Mouse (Mus musculus) frontal cortex, adult 2 months (tissue): Measurements from ENCODE around the gene Ccl1. TPM values are rescaled to one million over a fixed set of nuclear protein-coding genes. Genes with fewer than 3 reads are reported as not detected.
A peak's percentile ranks its signal among the peaks of the same experiment; 100 is the strongest.

Source experiments
- DNase-seq, 2 experiments: peaks; one replicate each; pipeline ENCODE4 v3.0.0; 2022; ENCODE audit warnings: low spot score in 1 of 2; ENCODE audit errors: extremely low spot score in 1 of 2
- polyA plus RNA-seq: library from polyadenylated mRNA; depleted of rRNA; stranded (reverse); fragments of >200 nt; gene quantifications from 2 replicates; pipeline ENCODE4 v1.2.3, GENCODE M21; 2012; rRNA removed

Gene Ccl1
- polyA plus RNA-seq = not detected in 2 replicates

- no peak for DNase-seq
Measured at GRCm38 (mm10) chr11:82305590-82305989, at the start of gene Ccl1. Gene Ccl1 (minus strand): TSS chr11:82305690.

GRCm38 (mm10) chr11:82351039-82351438 lies 45.5 kb upstream of the Ccl1 start:
- peak; percentile 9 to 60 for DNase-seq

- DNase-seq = no peak
Measured at GRCm38 (mm10) chr11:82340900-82341299, 35.4 kb upstream of the Ccl1 start.

- no peak for DNase-seq
Measured at GRCm38 (mm10) chr11:82340416-82340815, 34.9 kb upstream of the Ccl1 start.

- no peak for DNase-seq
Measured at GRCm38 (mm10) chr11:82339921-82340401, 34.5 kb upstream of the Ccl1 start.

- no peak for DNase-seq
Measured at GRCm38 (mm10) chr11:82313153-82313552, 7.7 kb upstream of the Ccl1 start.

GRCm38 (mm10) chr11:82310336-82311045 lies 5.0 kb upstream of the Ccl1 start:
- no peak for DNase-seq

GRCm38 (mm10) chr11:82297895-82298294 lies 7.6 kb downstream of the Ccl1 start:
- no peak for DNase-seq

GRCm38 (mm10) chr11:82290841-82291240 lies 14.6 kb downstream of the Ccl1 start:
- no peak for DNase-seq

GRCm38 (mm10) chr11:82274149-82274812 lies 31.2 kb downstream of the Ccl1 start:
- peak in 1 of 2 experiments; percentile 13 for DNase-seq

- no peak for DNase-seq
Measured at GRCm38 (mm10) chr11:82259131-82259530, 46.4 kb downstream of the Ccl1 start.

GRCm38 (mm10) chr11:82255601-82256000 lies 49.9 kb downstream of the Ccl1 start:
- peak; percentile 9 to 61 for DNase-seq

GRCm38 (mm10) chr11:82253421-82253820 lies 52.1 kb downstream of the Ccl1 start:
- no peak for DNase-seq

- DNase-seq = no peak
Measured at GRCm38 (mm10) chr11:82251251-82251650, 54.2 kb downstream of the Ccl1 start.

- no peak for DNase-seq
Measured at GRCm38 (mm10) chr11:82249945-82250344, 55.5 kb downstream of the Ccl1 start.

- no peak for DNase-seq
Measured at GRCm38 (mm10) chr11:82237439-82237838, 68.1 kb downstream of the Ccl1 start.

- peak; percentile 2 to 78 for DNase-seq
Measured at GRCm38 (mm10) chr11:82235551-82236207, 69.8 kb downstream of the Ccl1 start.

GRCm38 (mm10) chr11:82233991-82234390 lies 71.5 kb downstream of the Ccl1 start:
- no peak for DNase-seq

GRCm38 (mm10) chr11:82226976-82227375 lies 78.5 kb downstream of the Ccl1 start:
- no peak for DNase-seq

- DNase-seq = no peak
Measured at GRCm38 (mm10) chr11:82225936-82226335, 79.6 kb downstream of the Ccl1 start.

- no peak for DNase-seq
Measured at GRCm38 (mm10) chr11:82216531-82216930, 89.0 kb downstream of the Ccl1 start.
